Mouse (Mus musculus) testis, adult 2 months (tissue): Measurements from ENCODE around the gene Cmip. TPM values are rescaled to one million over a fixed set of nuclear protein-coding genes. Genes with fewer than 3 reads are reported as not detected.

ENCODE experiments used
- H3K27ac ChIP-seq: fragments of 200-500 bp; 2 replicates; pipeline ENCODE4 v1.5.1; 2012; ENCODE audit warnings: low read depth, low read length; ENCODE audit not compliant: control insufficient read depth, insufficient read depth
- H3K27me3 ChIP-seq: fragments of 200-500 bp; 2 replicates; pipeline ENCODE4 v1.6.1; 2012; ENCODE audit warnings: mild to moderate bottlenecking, low read length, moderate library complexity; ENCODE audit not compliant: control insufficient read depth, insufficient read depth
- H3K36me3 ChIP-seq: fragments of 200-500 bp; 2 replicates; pipeline ENCODE4 v1.6.1; 2012; ENCODE audit warnings: mild to moderate bottlenecking, low read length; ENCODE audit not compliant: control insufficient read depth, insufficient read depth
- H3K4me1 ChIP-seq: fragments of 200-500 bp; 2 replicates; pipeline ENCODE4 v1.6.1; 2012; ENCODE audit warnings: low read length; ENCODE audit not compliant: control insufficient read depth, insufficient read depth
- H3K4me3 ChIP-seq: fragments of 200-500 bp; 2 replicates; pipeline ENCODE4 v1.5.1; 2012; ENCODE audit warnings: low read depth, mild to moderate bottlenecking, low read length, moderate library complexity, mixed read lengths; ENCODE audit not compliant: control insufficient read depth
- CTCF ChIP-seq: fragments of 200-500 bp; IDR thresholded peaks from 2 replicates; pipeline ENCODE4 v1.5.1; 2012; ENCODE audit warnings: low read depth, mild to moderate bottlenecking, inconsistent platforms, low read length, moderate library complexity; ENCODE audit not compliant: control insufficient read depth, insufficient read depth, insufficient replicate concordance
- POLR2A ChIP-seq: fragments of 200-500 bp; IDR thresholded peaks from 2 replicates; pipeline ENCODE4 v1.6.1; 2012; ENCODE audit warnings: low read depth, mild to moderate bottlenecking, inconsistent platforms, low read length, moderate library complexity; ENCODE audit not compliant: control insufficient read depth
- polyA plus RNA-seq: library from polyadenylated mRNA; depleted of rRNA; stranded (reverse); fragments of >200 nt; gene quantifications from 2 replicates; pipeline ENCODE4 v1.2.3, GENCODE M21; 2012

Cmip gene
- polyA plus RNA-seq, 1 experiment = 10.5 TPM

- H3K36me3 ChIP-seq = no peaks in the 10 kb centered on the region
- H3K27me3 ChIP-seq = no peaks in the 10 kb centered on the region
- TF ChIP-seq POLR2A (no peak), CTCF (no peak)
- no peak overlapping the region for H3K4me3 ChIP-seq
- H3K27ac ChIP-seq = no peak overlapping the region
- H3K4me1 ChIP-seq = peaks cover 6% of the 10 kb centered on the region
Observed at GRCm38 (mm10) chr8:117334748-117335393, 78.0 kb downstream of the Cmip start.

- Histone ChIP-seq H3K4me1 (peaks cover 5% of the 10 kb centered on the region), H3K27ac (no peak overlapping the region), H3K36me3 (no peaks in the 10 kb centered on the region), H3K27me3 (no peaks in the 10 kb centered on the region), H3K4me3 (no peak overlapping the region)
- TF ChIP-seq CTCF (no peak), POLR2A (no peak)
Observed at GRCm38 (mm10) chr8:117335423-117335822, 78.6 kb downstream of the Cmip start.

- no peak overlapping the region for H3K4me3 ChIP-seq
- TF ChIP-seq CTCF (no peak), POLR2A (no peak)
- no peaks in the 10 kb centered on the region for H3K27me3 ChIP-seq
- no peak overlapping the region for H3K27ac ChIP-seq
- no peaks in the 10 kb centered on the region for H3K36me3 ChIP-seq
- peaks cover 5% of the 10 kb centered on the region for H3K4me1 ChIP-seq
Observed at GRCm38 (mm10) chr8:117337188-117337587, 80.3 kb downstream of the Cmip start.

GRCm38 (mm10) chr8:117338678-117339077, 81.8 kb downstream of the Cmip start:
- no peak overlapping the region for H3K27ac ChIP-seq
- no peaks in the 10 kb centered on the region for H3K27me3 ChIP-seq
- H3K36me3 ChIP-seq = no peaks in the 10 kb centered on the region
- no peak overlapping the region for H3K4me3 ChIP-seq
- TF ChIP-seq POLR2A (no peak), CTCF (no peak)
- H3K4me1 ChIP-seq = peaks cover 5% of the 10 kb centered on the region

- Histone ChIP-seq H3K27me3 (no peaks in the 10 kb centered on the region), H3K4me3 (no peak overlapping the region), H3K36me3 (no peaks in the 10 kb centered on the region), H3K27ac (no peak overlapping the region), H3K4me1 (peaks cover 4% of the 10 kb centered on the region; the same call in 1 of the 2 replicates)
- TF ChIP-seq POLR2A = no peak
- no peak for TF ChIP-seq CTCF
Observed at GRCm38 (mm10) chr8:117339296-117339957, 82.6 kb downstream of the Cmip start.

- peaks cover 3% of the 10 kb centered on the region; the same call in 1 of the 2 replicates for H3K4me1 ChIP-seq
- H3K4me3 ChIP-seq = no peak overlapping the region
- no peaks in the 10 kb centered on the region for H3K36me3 ChIP-seq
- H3K27ac ChIP-seq = no peak overlapping the region
- no peak for TF ChIP-seq POLR2A
- no peak for TF ChIP-seq CTCF
- no peaks in the 10 kb centered on the region for H3K27me3 ChIP-seq
Observed at GRCm38 (mm10) chr8:117339958-117340651, 83.2 kb downstream of the Cmip start.

GRCm38 (mm10) chr8:117340800-117341199, 83.9 kb downstream of the Cmip start:
- Histone ChIP-seq H3K4me1 (peaks cover 3% of the 10 kb centered on the region; the same call in 1 of the 2 replicates), H3K4me3 (no peak overlapping the region), H3K27ac (no peak overlapping the region), H3K36me3 (no peaks in the 10 kb centered on the region), H3K27me3 (no peaks in the 10 kb centered on the region)
- TF ChIP-seq POLR2A (no peak), CTCF (no peak)
